Mouse (Mus musculus): ENCODE results near the gene Tdgf1. TPM values are rescaled to one million over a fixed set of nuclear protein-coding genes. Genes with fewer than 3 reads are reported as not detected.

The Tdgf1 gene
- total and polyA plus RNA-seq, 3 experiments: not detected

DNA sequence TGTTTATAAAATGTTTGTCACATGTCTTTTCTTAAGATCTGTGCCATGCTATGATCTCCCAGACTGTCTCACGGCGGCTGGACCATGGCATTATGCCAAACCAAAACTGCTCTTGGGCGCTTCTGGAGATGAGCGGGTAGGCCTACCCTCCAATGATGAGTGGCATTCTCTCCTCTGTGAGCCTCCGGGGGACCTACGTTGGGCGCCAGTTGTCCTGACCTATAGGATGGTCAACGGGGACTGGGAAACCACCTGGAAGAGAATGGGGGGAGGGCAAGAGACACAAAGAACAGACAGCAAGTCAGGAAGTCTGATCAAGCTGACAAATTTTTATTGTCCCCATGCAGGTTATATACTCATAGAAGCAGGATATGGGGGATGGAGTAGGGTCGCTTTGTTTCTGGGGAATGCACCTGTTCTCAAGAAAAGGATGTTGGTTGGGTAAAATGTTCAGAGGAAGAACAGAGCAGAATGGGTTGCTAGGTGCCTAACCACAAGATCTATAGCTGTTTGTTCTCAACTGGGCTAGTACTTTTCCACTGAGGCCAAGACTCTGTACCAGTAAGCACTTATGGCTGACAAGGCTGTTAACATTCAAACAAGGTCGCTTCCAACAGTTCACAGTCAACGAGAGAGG lies 38.6 kb downstream of the Tdgf1 start:
- in situ Hi-C loops (cut with MboI; ENCODE audit: low pct_ligation_motif_present, low pct_unique_long_range_greater_than_20kb, low sequenced_read_pairs): no loop called here
- no peak for DNase-seq (ENCODE audit: extremely low read depth)
- no peaks in the 10 kb centered on the region for H3K79me2 ChIP-seq (replicated peaks; ENCODE audit: control insufficient read depth, extremely low read depth, insufficient read depth, poor library complexity, severe bottlenecking)

DNA sequence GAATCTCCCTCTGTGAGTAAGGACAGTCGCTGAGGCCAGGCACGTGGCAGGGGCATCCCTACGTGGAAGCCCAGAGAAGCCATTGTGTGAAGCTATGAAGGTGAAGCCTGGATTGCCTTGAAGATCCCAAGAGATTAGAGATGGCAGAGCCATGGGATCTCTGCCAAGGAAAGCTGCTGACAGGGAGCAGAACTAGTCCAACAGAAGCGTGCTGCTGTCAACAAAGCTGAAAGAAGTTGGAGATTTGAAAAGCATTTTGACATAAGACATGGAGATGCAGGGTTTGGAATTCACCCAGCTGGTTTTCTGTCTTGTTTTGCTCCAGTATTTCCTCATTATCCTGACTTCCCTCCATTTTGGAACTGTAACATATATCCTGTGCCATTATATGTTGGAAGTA lies 43.7 kb downstream of the Tdgf1 start:
- H3K36me3 ChIP-seq (replicated peaks in 1 of 2; ENCODE audit: control insufficient read depth in 1 of 2, insufficient read depth in 1 of 2, low read length in 1 of 2): peaks cover 0 to 25% of the 10 kb centered on the region in 2 experiments
- TF ChIP-seq ELF1 (IDR thresholded peaks at IDR 0.05; ENCODE audit: low read depth, low read length) (no peak), RCOR1 (conservative IDR thresholded peaks at IDR 0.05; ENCODE audit: low read depth, low read length) (no peak), IRF4 (IDR thresholded peaks at IDR 0.05; ENCODE audit: low read depth, low read length) (no peak), BHLHE40 (IDR thresholded peaks at IDR 0.05; ENCODE audit: low read depth, low read length) (no peak), JUN (IDR thresholded peaks at IDR 0.05; ENCODE audit: insufficient read depth, low read depth, low read length) (no peak), KAT2A (IDR thresholded peaks at IDR 0.05; ENCODE audit: insufficient replicate concordance, low read length) (no peak), CTCF (conservative IDR thresholded peaks at IDR 0.05 in 1 of 2, IDR thresholded peaks at IDR 0.05 in 1 of 2; ENCODE audit: low read depth in 2 of 2, low read length in 2 of 2) (no peak), PAX5 (IDR thresholded peaks at IDR 0.05; ENCODE audit: low read length) (no peak), TBP (conservative IDR thresholded peaks at IDR 0.05; ENCODE audit: low read depth, low read length) (no peak), SMC3 (IDR thresholded peaks at IDR 0.05; ENCODE audit: low read depth, low read length) (no peak), ZC3H11A (IDR thresholded peaks at IDR 0.05; ENCODE audit: low read depth, low read length) (no peak), HCFC1 (IDR thresholded peaks at IDR 0.05; ENCODE audit: low read depth, low read length) (no peak), MXI1 (IDR thresholded peaks at IDR 0.05; ENCODE audit: low read depth, low read length) (no peak), ZKSCAN1 (IDR thresholded peaks at IDR 0.05; ENCODE audit: borderline replicate concordance, low read depth, low read length) (no peak), MYC (IDR thresholded peaks at IDR 0.05; ENCODE audit: low read depth, low read length) (no peak), SIN3A (IDR thresholded peaks at IDR 0.05; ENCODE audit: low read length) (no peak), NRF1 (IDR thresholded peaks at IDR 0.05; ENCODE audit: low read depth, low read length) (no peak), ZMIZ1 (IDR thresholded peaks at IDR 0.05; ENCODE audit: low read depth, low read length) (no peak), USF2 (conservative IDR thresholded peaks at IDR 0.05; ENCODE audit: low read depth, low read length) (no peak), CHD1 (IDR thresholded peaks at IDR 0.05; ENCODE audit: low read depth, low read length) (no peak)
- no peak for DNase-seq (ENCODE audit: extremely low read depth)
- no peaks in the 10 kb centered on the region for H3K27me3 ChIP-seq (replicated peaks)
- no peak overlapping the region for H3K9ac ChIP-seq (ENCODE audit: insufficient read depth, low read depth)
- no peak overlapping the region for H3K4me2 ChIP-seq (ENCODE audit: insufficient read depth, low read depth, poor library complexity, severe bottlenecking)
- H3K79me2 ChIP-seq (replicated peaks; ENCODE audit: control insufficient read depth, extremely low read depth, insufficient read depth, poor library complexity, severe bottlenecking): no peaks in the 10 kb centered on the region
- in situ Hi-C loops (cut with MboI; ENCODE audit: low pct_ligation_motif_present, low pct_unique_long_range_greater_than_20kb, low sequenced_read_pairs) (no loop called here), dilution Hi-C loops (cut with MboI; ENCODE audit: extremely low pct_ligation_motif_present, extremely low pct_unique_long_range_greater_than_20kb, low sequenced_read_pairs) (no loop called here)
- no peak overlapping the region for H3K27ac ChIP-seq (ENCODE audit: insufficient read depth, low read depth)
- H3K4me1 ChIP-seq (ENCODE audit: control insufficient read depth in 1 of 2, insufficient read depth in 2 of 2): peaks cover 0 to 20% of the 10 kb centered on the region in 2 experiments; a peak in 1 of 4 replicates
- H3K4me3 ChIP-seq (replicated peaks in 1 of 3; ENCODE audit: low read depth in 2 of 3, low read length in 2 of 3, poor library complexity in 1 of 3): no peak overlapping the region
- H3K9me3 ChIP-seq (replicated peaks; ENCODE audit: low read length): peaks cover 9% of the 10 kb centered on the region

More for the DNA sequence above, 38.6 kb downstream of the Tdgf1 start:
- Histone ChIP-seq H3K27me3 (replicated peaks) (no peaks in the 10 kb centered on the region), H3K4me1 (ENCODE audit: control insufficient read depth in 1 of 2, insufficient read depth in 2 of 2) (peaks cover 6 to 39% of the 10 kb centered on the region in 2 experiments), H3K9ac (ENCODE audit: insufficient read depth, low read depth) (no peak overlapping the region), H3K27ac (ENCODE audit: insufficient read depth, low read depth) (no peak overlapping the region), H3K36me3 (replicated peaks in 1 of 2; ENCODE audit: control insufficient read depth in 1 of 2, insufficient read depth in 1 of 2, low read length in 1 of 2) (no peaks in the 10 kb centered on the region), H3K9me3 (replicated peaks; ENCODE audit: low read length) (peaks cover 13% of the 10 kb centered on the region), H3K4me3 (replicated peaks in 1 of 3; ENCODE audit: low read depth in 2 of 3, low read length in 2 of 3, poor library complexity in 1 of 3) (no peak overlapping the region), H3K4me2 (ENCODE audit: insufficient read depth, low read depth, poor library complexity, severe bottlenecking) (no peak overlapping the region)
- no peak for TF ChIP-seq NRF1 (IDR thresholded peaks at IDR 0.05; ENCODE audit: low read depth, low read length)
- TF ChIP-seq MEF2A (IDR thresholded peaks at IDR 0.05; ENCODE audit: borderline replicate concordance, low read depth, low read length): no peak
- TF ChIP-seq POLR2AphosphoS2 (IDR thresholded peaks at IDR 0.05; ENCODE audit: low read depth, low read length): no peak
- TF ChIP-seq CHD2 (IDR thresholded peaks at IDR 0.05; ENCODE audit: low read length): no peak
- TF ChIP-seq IRF4 (IDR thresholded peaks at IDR 0.05; ENCODE audit: low read depth, low read length): no peak
- no peak for TF ChIP-seq CTCF (conservative IDR thresholded peaks at IDR 0.05 in 1 of 2, IDR thresholded peaks at IDR 0.05 in 1 of 2; ENCODE audit: low read depth in 2 of 2, low read length in 2 of 2)
- TF ChIP-seq KAT2A (IDR thresholded peaks at IDR 0.05; ENCODE audit: insufficient replicate concordance, low read length): no peak
- TF ChIP-seq USF2 (conservative IDR thresholded peaks at IDR 0.05; ENCODE audit: low read depth, low read length): no peak
- no peak for TF ChIP-seq ETS1 (conservative IDR thresholded peaks at IDR 0.05; ENCODE audit: low read depth, low read length)
- no peak for TF ChIP-seq POLR2A (IDR thresholded peaks at IDR 0.05; ENCODE audit: low read depth, low read length)
- TF ChIP-seq UBTF (IDR thresholded peaks at IDR 0.05; ENCODE audit: low read depth, low read length): no peak
- no peak for TF ChIP-seq NELFE (IDR thresholded peaks at IDR 0.05; ENCODE audit: low read depth, low read length)
- TF ChIP-seq ELF1 (IDR thresholded peaks at IDR 0.05; ENCODE audit: low read depth, low read length): no peak
- TF ChIP-seq SIN3A (IDR thresholded peaks at IDR 0.05; ENCODE audit: low read length): no peak
- TF ChIP-seq HCFC1 (IDR thresholded peaks at IDR 0.05; ENCODE audit: low read depth, low read length): no peak
- no peak for TF ChIP-seq ZKSCAN1 (IDR thresholded peaks at IDR 0.05; ENCODE audit: borderline replicate concordance, low read depth, low read length)
- TF ChIP-seq JUND (conservative IDR thresholded peaks at IDR 0.05; ENCODE audit: low read depth, low read length): no peak
- TF ChIP-seq RCOR1 (conservative IDR thresholded peaks at IDR 0.05; ENCODE audit: low read depth, low read length): no peak
- dilution Hi-C loops (cut with MboI; ENCODE audit: extremely low pct_ligation_motif_present, extremely low pct_unique_long_range_greater_than_20kb, low sequenced_read_pairs): no loop called here

Measured in CH12.LX (cell line).